Mouse (Mus musculus): ENCODE data around the gene Zbtb16. TPM values are rescaled to one million over a fixed set of nuclear protein-coding genes. Genes with fewer than 3 reads are reported as not detected.
A peak's percentile ranks its signal among the peaks of the same experiment; 100 is the strongest.

Zbtb16 gene
- 5.1 and 7.0 TPM in 2 replicates for polyA plus RNA-seq (2015; fragmentation: Nextera tagmentation; extraction: Ambion mirVana)

DNA sequence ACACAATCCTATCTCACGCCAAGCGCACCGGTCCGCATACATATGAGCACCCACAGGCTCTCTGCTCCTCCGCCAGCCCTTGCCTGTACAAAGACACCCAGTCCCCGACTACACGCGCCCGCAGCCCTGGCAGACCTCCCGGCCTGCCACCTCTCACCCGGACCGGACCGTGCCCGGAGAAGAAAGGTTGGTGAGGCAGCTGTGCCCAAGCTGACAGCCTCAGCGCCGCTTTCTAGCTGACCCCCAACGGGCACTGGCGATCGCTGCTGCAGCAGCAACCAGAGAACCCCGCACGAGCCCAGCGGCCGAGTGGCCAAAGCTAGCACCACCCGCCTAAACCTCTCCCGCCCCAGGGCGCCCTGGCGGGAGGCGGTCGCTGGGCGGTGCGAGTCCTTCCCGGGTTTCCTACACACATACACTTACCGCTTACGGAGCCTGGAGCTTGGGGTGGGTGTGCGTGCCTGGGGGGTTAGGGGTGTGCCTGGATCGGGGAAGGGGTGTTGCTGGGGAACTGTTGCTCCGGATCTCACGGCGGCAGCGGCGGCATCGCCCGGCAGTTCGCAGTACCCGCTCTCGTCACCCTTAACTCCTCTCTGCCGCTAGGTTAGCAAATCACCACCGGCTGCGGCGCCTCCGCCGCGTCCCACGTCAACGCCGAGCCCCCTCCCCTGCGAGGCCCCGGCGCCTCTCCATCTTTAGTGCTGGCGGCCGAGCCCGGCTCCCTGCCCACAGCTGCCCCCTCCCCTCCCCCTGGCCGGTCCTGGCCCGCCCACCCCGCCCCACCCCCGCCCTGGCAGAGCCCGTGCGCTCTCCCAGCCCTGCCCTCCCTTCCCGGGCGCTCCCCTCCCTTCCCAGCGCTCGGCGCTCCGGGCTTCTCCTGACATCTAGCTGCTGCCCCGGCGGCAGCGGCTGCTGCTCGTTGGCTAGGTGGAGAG, at the start of gene Zbtb16:
TSS of gene Zbtb16 (minus strand) at position 592 of the 935 bp plus-strand sequence.
- Histone ChIP-seq H3K27me3 (peaks cover 71% of the 10 kb centered on the region), H3K9me3 (no peaks in the 10 kb centered on the region), H3K36me3 (0 out of 2 replicates have a peak, but pooled peaks cover 7% of the 10 kb centered on the region), H3K4me2 (peak within 1 kb of the TSS; percentile 84), H3K4me1 (peaks cover 24% of the 10 kb centered on the region), H3K27ac (0 out of 2 replicates have a peak within 1 kb of the TSS, but pooled peaks have one; percentile 25), H3K4me3 (peak within 1 kb of the TSS; percentile 64), H3K9ac (peak within 1 kb of the TSS; percentile 72)
- 0% methylated on average over 74 of the region's 78 CpGs for WGBS
- ATAC-seq (ENCODE audit: borderline replicate concordance, extremely low read depth, low FRiP score, low TSS enrichment) = peak; percentile 87

DNA sequence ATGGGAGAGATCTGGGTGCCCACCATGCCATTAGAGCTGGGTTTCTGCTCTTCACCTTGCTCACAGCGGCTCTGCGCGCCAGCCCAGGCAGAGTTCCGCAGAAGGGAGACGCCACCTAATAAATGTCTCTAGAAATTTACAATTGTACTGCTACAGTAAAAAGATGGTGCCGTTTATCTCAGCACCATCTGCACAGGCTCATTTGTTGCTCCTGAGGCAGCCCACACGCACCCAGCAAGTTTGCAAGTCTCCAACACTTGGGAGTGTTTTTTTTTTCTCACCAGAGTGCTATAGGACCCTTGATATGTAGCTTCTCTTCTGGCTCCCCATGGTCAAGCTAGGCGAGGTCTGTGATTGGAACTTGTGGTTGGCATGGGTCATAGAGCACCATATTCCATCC, 36.9 kb upstream of the Zbtb16 start:
- H3K27ac ChIP-seq = no peak overlapping the region
- no peak overlapping the region for H3K4me2 ChIP-seq
- H3K4me1 ChIP-seq = no peaks in the 10 kb centered on the region
- no peaks in the 10 kb centered on the region for H3K9me3 ChIP-seq
- no peak overlapping the region for H3K4me3 ChIP-seq
- no peaks in the 10 kb centered on the region for H3K27me3 ChIP-seq
- WGBS = 77% methylated on average over 8 of the region's 8 CpGs
- no peak overlapping the region for H3K9ac ChIP-seq
- no peaks in the 10 kb centered on the region for H3K36me3 ChIP-seq
- ATAC-seq (ENCODE audit: borderline replicate concordance, extremely low read depth, low FRiP score, low TSS enrichment) = no peak

DNA sequence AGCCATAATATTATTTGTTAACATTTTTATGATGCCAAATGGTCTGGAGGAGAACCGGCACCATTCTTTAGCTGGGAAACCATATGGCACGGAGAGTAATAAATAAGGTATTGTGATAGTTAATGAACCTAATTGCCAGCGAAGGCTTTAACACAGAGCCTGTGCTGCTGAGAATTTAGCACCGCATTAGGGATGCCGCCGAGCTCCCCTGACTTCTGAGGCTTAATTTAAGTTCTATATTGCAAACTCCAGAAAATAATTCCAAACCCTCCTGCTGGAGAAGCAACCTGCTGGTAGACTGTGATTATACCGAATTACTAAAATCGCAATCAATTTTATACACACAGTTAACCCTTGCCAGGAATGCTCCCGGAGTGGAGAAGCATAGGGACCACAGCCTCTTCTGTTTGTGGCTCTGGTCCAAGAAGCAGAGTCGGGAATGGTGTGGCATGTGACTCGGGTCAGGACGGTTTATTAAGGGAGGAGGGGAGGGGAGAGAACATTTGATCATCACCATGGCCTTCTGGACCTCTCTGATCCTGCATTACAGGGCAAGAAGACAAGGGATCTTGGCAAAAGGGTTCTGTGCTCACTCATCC, 30.6 kb upstream of the Zbtb16 start:
- H3K27me3 ChIP-seq = no peaks in the 10 kb centered on the region
- no peaks in the 10 kb centered on the region for H3K4me1 ChIP-seq
- no peaks in the 10 kb centered on the region for H3K9me3 ChIP-seq
- ATAC-seq (ENCODE audit: borderline replicate concordance, extremely low read depth, low FRiP score, low TSS enrichment) = no peak
- H3K4me2 ChIP-seq = no peak overlapping the region
- H3K9ac ChIP-seq = no peak overlapping the region
- no peaks in the 10 kb centered on the region for H3K36me3 ChIP-seq
- H3K27ac ChIP-seq = no peak overlapping the region
- 63% methylated on average over 12 of the region's 12 CpGs for WGBS
- no peak overlapping the region for H3K4me3 ChIP-seq

DNA sequence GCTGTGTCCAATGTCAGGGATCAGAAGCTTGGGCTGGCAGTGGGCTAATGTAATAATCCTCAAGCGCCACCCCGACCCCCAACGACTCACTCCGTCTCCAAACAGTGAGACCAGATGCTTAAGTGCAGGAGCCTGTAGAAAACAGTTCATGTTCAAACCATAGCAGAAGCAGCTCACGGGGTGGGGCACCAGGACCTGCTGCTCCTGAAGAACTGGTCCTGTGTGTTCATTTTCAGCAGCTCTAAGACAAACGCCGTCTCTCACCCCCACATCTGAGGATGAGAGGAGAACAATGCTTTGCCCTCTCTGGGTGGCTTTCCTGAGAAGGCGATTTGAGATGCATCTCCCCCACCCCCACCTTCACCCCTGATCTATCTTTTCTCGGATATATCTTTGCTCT, 29.2 kb upstream of the Zbtb16 start:
- H3K36me3 ChIP-seq = no peaks in the 10 kb centered on the region
- 42% methylated on average over 9 of the region's 9 CpGs for WGBS
- H3K4me1 ChIP-seq = no peaks in the 10 kb centered on the region
- no peak overlapping the region for H3K27ac ChIP-seq
- ATAC-seq (ENCODE audit: borderline replicate concordance, extremely low read depth, low FRiP score, low TSS enrichment) = no peak
- H3K9me3 ChIP-seq = no peaks in the 10 kb centered on the region
- no peaks in the 10 kb centered on the region for H3K27me3 ChIP-seq
- H3K4me2 ChIP-seq = no peak overlapping the region
- no peak overlapping the region for H3K4me3 ChIP-seq
- H3K9ac ChIP-seq = no peak overlapping the region

DNA sequence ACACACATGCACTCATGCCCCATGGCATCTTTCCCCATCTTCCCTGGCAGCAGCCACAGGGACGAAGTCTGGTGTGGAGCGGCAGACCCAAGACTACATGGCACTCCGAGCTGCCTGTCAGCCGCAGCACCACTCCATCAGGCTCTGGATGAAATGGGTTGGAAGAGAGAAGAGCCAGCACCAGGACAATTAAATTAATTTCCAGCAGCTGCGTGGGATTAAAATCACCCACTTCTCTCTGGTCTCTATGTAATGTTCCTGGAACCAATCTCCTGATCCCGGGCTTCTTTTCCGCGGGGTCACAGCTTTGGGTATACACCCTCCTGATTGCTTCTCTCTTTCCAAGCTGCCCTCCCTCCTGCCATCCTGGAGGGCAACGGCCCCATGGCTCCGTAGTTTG, 25.5 kb upstream of the Zbtb16 start:
- Histone ChIP-seq H3K9me3 (no peaks in the 10 kb centered on the region), H3K4me1 (no peaks in the 10 kb centered on the region), H3K4me3 (no peak overlapping the region), H3K27ac (no peak overlapping the region), H3K27me3 (no peaks in the 10 kb centered on the region), H3K9ac (no peak overlapping the region), H3K36me3 (no peaks in the 10 kb centered on the region), H3K4me2 (no peak overlapping the region)
- 80% methylated on average over 10 of the region's 10 CpGs for WGBS
- ATAC-seq (ENCODE audit: borderline replicate concordance, extremely low read depth, low FRiP score, low TSS enrichment) = no peak

DNA sequence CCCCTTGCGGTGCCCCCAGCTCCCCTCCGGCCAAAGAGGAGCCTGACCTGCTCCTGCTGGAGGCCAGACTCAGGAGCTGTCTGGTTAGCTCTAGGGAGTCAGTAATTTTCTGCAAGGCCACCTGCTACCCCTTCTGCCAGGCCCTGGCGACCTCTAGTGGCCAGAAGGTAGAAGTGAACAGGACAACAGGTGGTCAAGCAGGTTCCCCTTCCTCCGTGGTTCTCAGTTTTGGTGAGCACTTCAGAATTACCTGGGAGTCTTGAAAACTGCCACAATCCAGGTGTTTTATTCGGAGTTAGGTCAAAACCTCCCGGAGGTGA, 24.5 kb upstream of the Zbtb16 start:
- H3K4me2 ChIP-seq = no peak overlapping the region
- H3K27ac ChIP-seq = no peak overlapping the region
- ATAC-seq (ENCODE audit: borderline replicate concordance, extremely low read depth, low FRiP score, low TSS enrichment) = peak; percentile 64
- H3K4me1 ChIP-seq = no peaks in the 10 kb centered on the region
- no peak overlapping the region for H3K4me3 ChIP-seq
- no peaks in the 10 kb centered on the region for H3K9me3 ChIP-seq
- no peaks in the 10 kb centered on the region for H3K27me3 ChIP-seq
- no peak overlapping the region for H3K9ac ChIP-seq
- WGBS = 3% methylated on average over 6 of the region's 6 CpGs
- no peaks in the 10 kb centered on the region for H3K36me3 ChIP-seq

DNA sequence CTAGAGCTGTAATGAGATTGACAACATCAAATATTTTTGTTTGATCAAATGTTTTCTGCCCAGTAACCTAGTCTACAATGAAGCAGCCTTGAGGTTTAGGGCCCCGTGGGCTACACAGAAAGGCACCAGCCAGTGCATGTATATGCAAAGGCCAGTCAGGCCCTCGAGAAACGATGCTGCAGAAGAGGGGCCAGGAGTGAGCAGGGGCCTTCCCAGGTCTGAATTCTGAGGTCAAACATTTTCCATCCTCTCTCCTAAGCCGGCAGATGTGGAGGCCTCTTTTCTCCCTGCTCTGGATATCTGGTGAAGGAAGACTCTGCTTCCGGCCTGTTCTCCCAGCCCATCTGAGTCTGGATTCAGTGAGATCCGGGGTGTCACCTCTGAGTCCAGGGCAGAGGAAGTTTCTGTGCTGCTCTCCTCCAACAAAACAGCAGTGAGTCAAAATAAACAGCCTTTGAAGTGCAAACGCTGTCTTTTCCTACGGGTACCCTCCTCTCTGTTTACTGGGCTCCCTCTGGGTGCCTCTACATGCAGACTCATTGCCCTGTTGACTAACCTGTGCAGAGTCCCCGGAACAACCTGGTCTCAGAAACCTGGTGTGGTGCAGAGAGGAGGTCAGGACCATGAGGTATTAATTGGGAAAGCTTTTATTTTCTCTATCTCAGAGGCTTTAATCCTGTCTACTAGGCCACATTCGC, 24.0 kb upstream of the Zbtb16 start:
- no peaks in the 10 kb centered on the region for H3K4me1 ChIP-seq
- no peak for ATAC-seq (ENCODE audit: borderline replicate concordance, extremely low read depth, low FRiP score, low TSS enrichment)

DNA sequence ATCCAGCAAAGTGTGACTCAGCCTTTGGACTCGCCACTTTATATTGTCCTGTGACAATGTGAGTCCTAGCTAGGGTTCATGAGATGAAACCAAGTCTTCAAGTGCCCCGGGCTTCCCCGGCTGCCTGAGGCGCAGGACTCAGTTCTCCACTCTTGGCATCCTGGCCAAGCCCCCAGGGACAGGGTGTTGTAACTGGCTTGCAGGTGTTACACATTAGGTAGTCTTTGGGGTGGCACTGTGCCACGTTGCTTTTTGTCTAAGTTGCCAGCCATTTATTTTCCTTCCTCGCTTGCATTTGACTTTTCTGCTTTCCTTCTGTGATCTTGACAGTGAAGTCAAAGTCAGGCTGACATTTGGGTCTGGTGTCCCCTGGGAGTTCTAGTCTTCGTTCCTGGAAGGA, 21.9 kb upstream of the Zbtb16 start:
- 78% methylated on average over 7 of the region's 7 CpGs for WGBS
- no peak overlapping the region for H3K27ac ChIP-seq

More for the DNA sequence above, 24.0 kb upstream of the Zbtb16 start:
- Histone ChIP-seq H3K4me2 (no peak overlapping the region), H3K9ac (no peak overlapping the region), H3K4me3 (no peak overlapping the region), H3K27ac (no peak overlapping the region), H3K9me3 (no peaks in the 10 kb centered on the region), H3K27me3 (no peaks in the 10 kb centered on the region), H3K36me3 (no peaks in the 10 kb centered on the region)
- WGBS = 24% methylated on average over 10 of the region's 10 CpGs

DNA sequence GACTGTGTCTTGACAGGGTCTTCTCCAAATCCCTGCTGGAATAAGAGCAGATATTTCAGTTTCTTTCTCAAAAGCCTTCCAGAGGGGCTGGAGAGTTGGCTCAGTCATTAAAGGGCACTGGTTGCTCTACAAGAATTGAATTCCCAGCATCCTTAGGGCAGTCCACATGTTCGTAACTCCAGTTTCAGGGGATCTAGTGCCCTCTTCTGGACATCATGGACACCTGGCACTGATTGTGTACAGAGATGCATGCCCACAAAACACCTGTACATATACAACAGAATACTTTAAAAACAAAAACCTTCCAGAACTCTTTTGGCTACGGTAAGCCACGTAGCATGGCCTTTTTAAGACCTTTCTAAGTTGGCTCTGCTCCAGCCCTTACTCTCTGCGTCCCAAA, 20.2 kb upstream of the Zbtb16 start:
- Histone ChIP-seq H3K27ac (no peak overlapping the region), H3K9me3 (no peaks in the 10 kb centered on the region), H3K4me3 (no peak overlapping the region), H3K36me3 (no peaks in the 10 kb centered on the region), H3K4me1 (no peaks in the 10 kb centered on the region), H3K27me3 (no peaks in the 10 kb centered on the region), H3K9ac (no peak overlapping the region), H3K4me2 (no peak overlapping the region)
- no peak for ATAC-seq (ENCODE audit: borderline replicate concordance, extremely low read depth, low FRiP score, low TSS enrichment)
- WGBS = 78% methylated on average over 4 of the region's 4 CpGs

More for the DNA sequence above, 21.9 kb upstream of the Zbtb16 start:
- H3K4me1 ChIP-seq = no peaks in the 10 kb centered on the region
- no peak for ATAC-seq (ENCODE audit: borderline replicate concordance, extremely low read depth, low FRiP score, low TSS enrichment)
- H3K27me3 ChIP-seq = no peaks in the 10 kb centered on the region
- no peaks in the 10 kb centered on the region for H3K36me3 ChIP-seq
- H3K4me3 ChIP-seq = no peak overlapping the region
- no peak overlapping the region for H3K4me2 ChIP-seq
- no peaks in the 10 kb centered on the region for H3K9me3 ChIP-seq
- no peak overlapping the region for H3K9ac ChIP-seq

DNA sequence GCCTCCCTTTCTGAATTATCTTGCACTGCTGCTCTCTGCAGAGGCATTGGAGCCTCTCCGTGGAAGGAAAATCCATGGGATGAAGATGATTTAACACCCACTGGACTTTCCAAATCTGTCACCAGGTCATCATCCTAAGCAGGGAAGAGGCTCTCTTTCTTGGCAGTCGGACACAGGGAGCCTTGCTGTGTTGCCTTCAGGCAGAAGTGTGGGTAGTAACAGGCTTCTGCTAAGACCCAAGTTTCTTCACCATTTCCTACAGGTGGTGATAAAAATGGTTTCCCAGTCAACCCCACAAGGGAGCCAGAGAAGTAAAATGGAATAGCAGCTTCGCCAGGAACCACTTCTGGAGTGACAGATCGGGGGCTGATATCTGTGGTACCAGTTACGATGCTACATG, 13.5 kb upstream of the Zbtb16 start:
- Histone ChIP-seq H3K27ac (no peak overlapping the region), H3K27me3 (no peaks in the 10 kb centered on the region), H3K4me2 (no peak overlapping the region), H3K36me3 (no peaks in the 10 kb centered on the region), H3K9ac (no peak overlapping the region), H3K4me3 (no peak overlapping the region), H3K9me3 (no peaks in the 10 kb centered on the region), H3K4me1 (no peaks in the 10 kb centered on the region)
- ATAC-seq (ENCODE audit: borderline replicate concordance, extremely low read depth, low FRiP score, low TSS enrichment) = no peak
- 78% methylated on average over 5 of the region's 5 CpGs for WGBS

DNA sequence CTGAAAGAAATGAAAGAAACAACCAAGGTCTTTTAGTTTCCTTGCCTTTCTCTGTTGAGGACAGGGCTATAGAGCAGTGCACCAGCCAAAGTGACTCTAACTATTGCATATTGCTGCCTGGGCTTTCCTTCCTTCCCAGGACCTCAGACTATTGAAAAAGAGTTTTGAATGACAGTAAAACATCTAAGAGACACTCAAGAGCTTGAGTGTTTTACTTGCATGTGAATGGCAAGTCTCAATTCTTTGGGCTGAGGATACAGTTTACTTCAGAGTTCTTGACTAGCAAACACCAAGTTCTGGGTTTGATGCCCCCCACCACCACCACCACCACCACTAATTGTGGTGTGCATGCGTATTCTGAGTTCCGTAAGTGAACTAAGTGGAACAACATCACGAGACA, 3.5 kb upstream of the Zbtb16 start:
- no peak overlapping the region for H3K4me3 ChIP-seq
- no peak overlapping the region for H3K27ac ChIP-seq
- no peak for ATAC-seq (ENCODE audit: borderline replicate concordance, extremely low read depth, low FRiP score, low TSS enrichment)
- WGBS = 96% methylated on average over 3 of the region's 3 CpGs
- H3K4me1 ChIP-seq = peaks cover 21% of the 10 kb centered on the region
- H3K9me3 ChIP-seq = no peaks in the 10 kb centered on the region
- H3K4me2 ChIP-seq = no peak overlapping the region
- H3K36me3 ChIP-seq = no peaks in the 10 kb centered on the region
- no peak overlapping the region for H3K9ac ChIP-seq
- H3K27me3 ChIP-seq = peaks cover 35% of the 10 kb centered on the region

DNA sequence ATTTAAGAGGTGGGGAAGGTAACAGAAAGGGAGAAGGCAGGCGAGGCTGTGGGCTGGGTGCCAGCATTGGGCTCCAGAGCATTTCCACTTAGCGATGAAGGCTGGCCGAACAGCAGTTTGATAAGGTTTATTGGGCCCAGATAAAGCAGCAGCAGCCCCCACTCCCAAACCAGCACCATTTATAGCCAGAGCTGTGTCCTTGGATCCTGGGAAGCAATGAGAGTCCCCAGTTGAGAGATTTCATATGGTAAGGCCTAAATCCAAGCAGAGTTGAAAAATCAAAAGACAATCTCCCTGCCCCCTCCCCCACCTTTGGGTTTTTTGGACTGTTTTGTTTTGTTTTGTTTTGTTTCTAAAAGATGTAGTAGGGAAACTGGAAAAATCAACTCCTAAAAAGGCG, 2.3 kb upstream of the Zbtb16 start:
- Histone ChIP-seq H3K4me2 (no peak overlapping the region), H3K36me3 (no peaks in the 10 kb centered on the region)
- 47% methylated on average over 4 of the region's 4 CpGs for WGBS

More for the DNA sequence above, 2.3 kb upstream of the Zbtb16 start:
- no peak overlapping the region for H3K9ac ChIP-seq
- H3K9me3 ChIP-seq = no peaks in the 10 kb centered on the region
- ATAC-seq (ENCODE audit: borderline replicate concordance, extremely low read depth, low FRiP score, low TSS enrichment) = no peak
- H3K4me3 ChIP-seq = no peak overlapping the region
- H3K27ac ChIP-seq = no peak overlapping the region
- peaks cover 24% of the 10 kb centered on the region for H3K4me1 ChIP-seq
- H3K27me3 ChIP-seq = peaks cover 47% of the 10 kb centered on the region
